Mouse (Mus musculus) olfactory bulb, adult 2 months (tissue): ENCODE data around the gene Tmem145.

Experiments
- CTCF ChIP-seq: fragments of 200-500 bp; IDR thresholded peaks from 2 replicates; pipeline ENCODE4 v1.5.1; 2012; ENCODE audit warnings: low read depth, mild to moderate bottlenecking, low read length, moderate library complexity; ENCODE audit not compliant: insufficient read depth
- POLR2A ChIP-seq: fragments of 200-500 bp; IDR thresholded peaks from 2 replicates; pipeline ENCODE4 v1.6.1; 2012; ENCODE audit warnings: mild to moderate bottlenecking, low read depth, low read length, moderate library complexity; ENCODE audit not compliant: insufficient read depth

GRCm38 (mm10) chr7:25269545-25270271, 36.2 kb upstream of the Tmem145 start:
- no peak for TF ChIP-seq POLR2A
- TF ChIP-seq CTCF: no peak
